Mouse (Mus musculus): ENCODE measurements around the gene Bsn. TPM values are rescaled to one million over a fixed set of nuclear protein-coding genes. Genes with fewer than 3 reads are reported as not detected.

Gene Bsn
- polyA plus RNA-seq, 1 experiment from 2014 or later, result 5.3 TPM

- Histone ChIP-seq H3K4me3 (ENCODE audit: low read depth, low read length) (no peak overlapping the region), H3K4me2 (ENCODE audit: low read length) (no peak overlapping the region), H3K36me3 (ENCODE audit: control insufficient read depth, insufficient read depth, low read length) (peaks cover 41% of the 10 kb centered on the region), H3K27ac (ENCODE audit: low read depth, low read length) (no peak overlapping the region), H3K4me1 (ENCODE audit: control insufficient read depth, insufficient read depth, low read length) (no peaks in the 10 kb centered on the region), H3K9ac (ENCODE audit: low read length) (no peak overlapping the region), H3K9me3 (replicated peaks; ENCODE audit: control insufficient read depth, low read length) (no peaks in the 10 kb centered on the region), H3K27me3 (replicated peaks; ENCODE audit: control insufficient read depth, insufficient read depth, low read length) (no peaks in the 10 kb centered on the region)
- ATAC-seq (no peak), DNase-seq (ENCODE audit: low spot score) (no peak)
- WGBS, result 92% methylated on average over 9 of the region's 9 CpGs
Observed at GRCm38 (mm10) chr9:108069007-108069406, 121.2 kb downstream of the Bsn start.

DNA sequence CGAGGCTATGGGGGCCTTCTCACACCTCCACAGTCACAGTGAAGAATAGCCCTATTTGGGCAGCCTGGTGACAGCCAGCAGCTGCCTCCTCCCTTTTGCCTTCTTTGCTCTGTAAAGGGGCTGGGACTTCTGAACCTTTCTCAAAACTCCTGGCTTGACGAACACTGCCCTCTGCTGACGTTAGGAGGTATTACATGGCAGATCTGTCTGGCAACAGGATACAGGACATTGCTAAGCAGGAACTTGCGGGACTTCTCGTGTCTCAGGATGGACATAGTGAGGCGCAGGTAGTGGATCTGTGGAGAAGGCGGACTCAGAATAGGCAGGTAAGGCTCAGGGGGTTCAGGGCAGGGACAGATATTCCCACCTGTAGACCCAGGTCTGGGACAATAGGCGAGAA, 122.3 kb downstream of the Bsn start:
- Histone ChIP-seq H3K27ac (ENCODE audit: low read depth, low read length) (no peak overlapping the region), H3K4me1 (ENCODE audit: control insufficient read depth, insufficient read depth, low read length) (no peaks in the 10 kb centered on the region), H3K36me3 (ENCODE audit: control insufficient read depth, insufficient read depth, low read length) (peaks cover 52% of the 10 kb centered on the region), H3K4me2 (ENCODE audit: low read length) (no peak overlapping the region), H3K9me3 (replicated peaks; ENCODE audit: control insufficient read depth, low read length) (no peaks in the 10 kb centered on the region), H3K4me3 (ENCODE audit: low read depth, low read length) (no peak overlapping the region), H3K9ac (ENCODE audit: low read length) (no peak overlapping the region), H3K27me3 (replicated peaks; ENCODE audit: control insufficient read depth, insufficient read depth, low read length) (no peaks in the 10 kb centered on the region)
- 20% methylated on average over 8 of the region's 8 CpGs for WGBS
- ATAC-seq (peak; percentile 38; the same call in 1 of the 2 replicates), DNase-seq (ENCODE audit: low spot score) (peak; percentile 89)

- H3K9ac ChIP-seq (ENCODE audit: low read length), result no peak overlapping the region
- peaks cover 58% of the 10 kb centered on the region for H3K36me3 ChIP-seq (ENCODE audit: control insufficient read depth, insufficient read depth, low read length)
- 86% methylated on average over 7 of the region's 7 CpGs for WGBS
- H3K27me3 ChIP-seq (replicated peaks; ENCODE audit: control insufficient read depth, insufficient read depth, low read length), result no peaks in the 10 kb centered on the region
- DNase-seq (ENCODE audit: low spot score) (no peak), ATAC-seq (no peak)
- no peaks in the 10 kb centered on the region for H3K4me1 ChIP-seq (ENCODE audit: control insufficient read depth, insufficient read depth, low read length)
- no peaks in the 10 kb centered on the region for H3K9me3 ChIP-seq (replicated peaks; ENCODE audit: control insufficient read depth, low read length)
- H3K4me2 ChIP-seq (ENCODE audit: low read length), result no peak overlapping the region
- no peak overlapping the region for H3K27ac ChIP-seq (ENCODE audit: low read depth, low read length)
- H3K4me3 ChIP-seq (ENCODE audit: low read depth, low read length), result no peak overlapping the region
Observed at GRCm38 (mm10) chr9:108067199-108067598, 123.0 kb downstream of the Bsn start.

DNA sequence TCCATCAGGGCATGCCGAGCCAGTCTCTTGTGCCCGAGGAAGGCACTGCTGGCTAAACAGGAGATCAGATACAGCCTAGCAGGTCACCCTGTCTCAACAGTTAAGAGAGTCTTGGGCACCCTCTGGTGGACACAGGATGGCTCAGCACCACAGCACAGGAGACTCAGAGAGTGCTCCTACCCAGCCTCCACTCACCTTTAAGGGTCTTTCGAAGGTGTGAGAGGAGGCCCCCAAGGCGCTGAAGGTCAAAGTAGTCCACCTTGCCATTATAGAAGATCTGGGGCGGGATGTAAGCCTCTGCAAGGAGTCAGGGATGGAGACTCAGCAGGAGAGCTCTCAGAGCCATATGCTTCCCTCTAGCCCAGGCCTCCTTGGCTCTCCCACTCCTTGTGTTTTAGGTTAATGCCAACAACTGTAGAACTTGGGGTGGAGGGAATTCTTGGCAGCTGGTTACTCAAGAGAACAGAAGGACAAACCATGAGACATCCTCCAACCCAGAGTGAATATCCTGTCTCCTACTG, 124.6 kb downstream of the Bsn start:
- Histone ChIP-seq H3K4me1 (ENCODE audit: control insufficient read depth, insufficient read depth, low read length) (no peaks in the 10 kb centered on the region), H3K4me2 (ENCODE audit: low read length) (no peak overlapping the region), H3K4me3 (ENCODE audit: low read depth, low read length) (no peak overlapping the region), H3K27me3 (replicated peaks; ENCODE audit: control insufficient read depth, insufficient read depth, low read length) (no peaks in the 10 kb centered on the region), H3K36me3 (ENCODE audit: control insufficient read depth, insufficient read depth, low read length) (peaks cover 57% of the 10 kb centered on the region), H3K9me3 (replicated peaks; ENCODE audit: control insufficient read depth, low read length) (no peaks in the 10 kb centered on the region), H3K27ac (ENCODE audit: low read depth, low read length) (no peak overlapping the region), H3K9ac (ENCODE audit: low read length) (no peak overlapping the region)
- peak; percentile 64 for DNase-seq (ENCODE audit: low spot score)
- peak; percentile 67 for ATAC-seq
- WGBS, result 42% methylated on average over 5 of the region's 5 CpGs

DNA sequence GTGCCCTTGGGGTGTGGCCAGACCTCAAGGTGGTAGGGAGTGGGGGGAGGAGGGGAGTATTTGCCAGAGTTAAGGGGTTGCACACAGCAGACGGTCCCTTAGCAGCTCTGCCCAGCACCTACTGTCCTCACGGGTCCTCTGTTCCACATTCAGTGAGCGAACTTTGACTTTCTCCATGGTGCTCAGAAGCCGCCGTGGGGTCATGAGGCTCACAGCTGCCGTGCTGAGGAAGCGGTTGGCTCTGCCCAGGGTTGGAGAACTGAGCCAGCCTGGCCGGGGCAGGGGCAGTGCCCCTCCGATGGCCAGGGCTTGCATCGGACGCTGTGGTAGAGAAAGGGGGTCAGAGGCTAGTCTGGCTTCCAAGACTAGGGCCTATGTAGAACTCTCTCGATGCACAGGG, 126.8 kb downstream of the Bsn start:
- 91% methylated on average over 12 of the region's 12 CpGs for WGBS
- Histone ChIP-seq H3K4me1 (ENCODE audit: control insufficient read depth, insufficient read depth, low read length) (no peaks in the 10 kb centered on the region), H3K27ac (ENCODE audit: low read depth, low read length) (no peak overlapping the region), H3K9ac (ENCODE audit: low read length) (no peak overlapping the region), H3K4me3 (ENCODE audit: low read depth, low read length) (no peak overlapping the region), H3K9me3 (replicated peaks; ENCODE audit: control insufficient read depth, low read length) (no peaks in the 10 kb centered on the region), H3K36me3 (ENCODE audit: control insufficient read depth, insufficient read depth, low read length) (peaks cover 59% of the 10 kb centered on the region), H3K27me3 (replicated peaks; ENCODE audit: control insufficient read depth, insufficient read depth, low read length) (no peaks in the 10 kb centered on the region), H3K4me2 (ENCODE audit: low read length) (no peak overlapping the region)
- no peak for ATAC-seq
- no peak for DNase-seq (ENCODE audit: low spot score)

GRCm38 (mm10) chr9:108062142-108062541, 128.0 kb downstream of the Bsn start:
- ATAC-seq (no peak), DNase-seq (ENCODE audit: low spot score) (no peak)
- Histone ChIP-seq H3K4me2 (ENCODE audit: low read length) (no peak overlapping the region), H3K4me1 (ENCODE audit: control insufficient read depth, insufficient read depth, low read length) (no peaks in the 10 kb centered on the region), H3K9me3 (replicated peaks; ENCODE audit: control insufficient read depth, low read length) (no peaks in the 10 kb centered on the region), H3K27me3 (replicated peaks; ENCODE audit: control insufficient read depth, insufficient read depth, low read length) (no peaks in the 10 kb centered on the region), H3K27ac (ENCODE audit: low read depth, low read length) (no peak overlapping the region), H3K4me3 (ENCODE audit: low read depth, low read length) (no peak overlapping the region), H3K36me3 (ENCODE audit: control insufficient read depth, insufficient read depth, low read length) (peaks cover 71% of the 10 kb centered on the region), H3K9ac (ENCODE audit: low read length) (no peak overlapping the region)
- WGBS, result 77% methylated on average over 3 of the region's 3 CpGs

DNA sequence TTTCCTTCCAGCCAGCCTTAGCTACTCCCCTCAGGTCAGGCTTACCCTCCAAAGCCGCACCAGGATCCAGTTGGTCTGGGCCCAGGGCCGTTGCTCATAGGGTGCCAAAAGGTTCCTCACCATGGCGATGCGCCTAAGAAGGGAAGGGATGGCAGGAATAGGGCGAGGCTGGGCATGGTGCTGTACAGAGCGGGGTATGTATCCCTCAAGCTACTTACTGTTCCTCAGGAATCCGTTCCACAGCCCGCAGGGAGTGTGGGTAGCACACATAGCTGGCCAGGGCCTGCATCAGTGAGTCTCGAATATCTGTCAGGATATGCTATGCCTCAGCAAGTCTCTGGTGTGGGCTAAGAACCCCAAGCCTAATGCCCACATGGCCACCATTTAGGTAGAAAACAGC, 131.9 kb downstream of the Bsn start:
- ATAC-seq, result no peak

DNA sequence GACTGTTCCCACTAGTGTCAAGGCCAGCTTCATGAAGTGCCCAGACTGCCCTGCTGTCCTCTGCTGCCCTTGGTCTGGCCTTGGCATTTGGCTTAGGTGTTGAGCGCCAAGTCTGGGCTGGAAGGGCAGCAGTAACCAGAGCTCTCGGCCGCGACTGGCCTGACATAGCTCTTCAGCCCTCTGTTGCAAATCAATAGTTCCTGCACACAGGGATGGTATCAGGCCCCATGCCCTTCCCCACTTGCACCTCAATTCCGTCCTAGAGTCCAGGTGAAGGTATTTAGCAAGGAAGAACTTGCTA, 133.0 kb downstream of the Bsn start:
- Histone ChIP-seq H3K9ac (ENCODE audit: low read length) (no peak overlapping the region), H3K27ac (ENCODE audit: low read depth, low read length) (no peak overlapping the region), H3K4me2 (ENCODE audit: low read length) (no peak overlapping the region), H3K9me3 (replicated peaks; ENCODE audit: control insufficient read depth, low read length) (no peaks in the 10 kb centered on the region), H3K4me1 (ENCODE audit: control insufficient read depth, insufficient read depth, low read length) (no peaks in the 10 kb centered on the region), H3K4me3 (ENCODE audit: low read depth, low read length) (no peak overlapping the region), H3K27me3 (replicated peaks; ENCODE audit: control insufficient read depth, insufficient read depth, low read length) (no peaks in the 10 kb centered on the region), H3K36me3 (ENCODE audit: control insufficient read depth, insufficient read depth, low read length) (peaks cover 80% of the 10 kb centered on the region)
- ATAC-seq (no peak), DNase-seq (ENCODE audit: low spot score) (no peak)
- WGBS, result 87% methylated on average over 5 of the region's 5 CpGs

More for the DNA sequence above, 131.9 kb downstream of the Bsn start:
- peaks cover 86% of the 10 kb centered on the region for H3K36me3 ChIP-seq (ENCODE audit: control insufficient read depth, insufficient read depth, low read length)
- no peak overlapping the region for H3K9ac ChIP-seq (ENCODE audit: low read length)
- no peaks in the 10 kb centered on the region for H3K4me1 ChIP-seq (ENCODE audit: control insufficient read depth, insufficient read depth, low read length)
- WGBS, result 92% methylated on average over 9 of the region's 9 CpGs
- H3K4me3 ChIP-seq (ENCODE audit: low read depth, low read length), result no peak overlapping the region
- no peak overlapping the region for H3K4me2 ChIP-seq (ENCODE audit: low read length)
- no peak overlapping the region for H3K27ac ChIP-seq (ENCODE audit: low read depth, low read length)
- H3K9me3 ChIP-seq (replicated peaks; ENCODE audit: control insufficient read depth, low read length), result no peaks in the 10 kb centered on the region
- DNase-seq (ENCODE audit: low spot score), result no peak
- no peaks in the 10 kb centered on the region for H3K27me3 ChIP-seq (replicated peaks; ENCODE audit: control insufficient read depth, insufficient read depth, low read length)

- Histone ChIP-seq H3K4me3 (ENCODE audit: low read depth, low read length) (no peak overlapping the region), H3K9ac (ENCODE audit: low read length) (no peak overlapping the region), H3K4me2 (ENCODE audit: low read length) (no peak overlapping the region), H3K4me1 (ENCODE audit: control insufficient read depth, insufficient read depth, low read length) (no peaks in the 10 kb centered on the region), H3K27me3 (replicated peaks; ENCODE audit: control insufficient read depth, insufficient read depth, low read length) (no peaks in the 10 kb centered on the region), H3K27ac (ENCODE audit: low read depth, low read length) (no peak overlapping the region), H3K9me3 (replicated peaks; ENCODE audit: control insufficient read depth, low read length) (no peaks in the 10 kb centered on the region), H3K36me3 (ENCODE audit: control insufficient read depth, insufficient read depth, low read length) (peaks cover 78% of the 10 kb centered on the region)
- DNase-seq (ENCODE audit: low spot score), result no peak
- no peak for ATAC-seq
- WGBS, result 83% methylated on average over 28 of the region's 28 CpGs
Observed at GRCm38 (mm10) chr9:108056361-108057261, 133.6 kb downstream of the Bsn start.
